Mouse (Mus musculus) retina, embryonic 14.5 days (tissue): ENCODE measurements around the gene Chit1.
A peak's percentile ranks its signal among the peaks of the same experiment; 100 is the strongest.

ENCODE experiments used
- DNase-seq: peaks from one replicate; pipeline ENCODE4 v3.0.0-alpha.2; 2015; ENCODE audit warnings: low spot score

Chit1 gene

DNA sequence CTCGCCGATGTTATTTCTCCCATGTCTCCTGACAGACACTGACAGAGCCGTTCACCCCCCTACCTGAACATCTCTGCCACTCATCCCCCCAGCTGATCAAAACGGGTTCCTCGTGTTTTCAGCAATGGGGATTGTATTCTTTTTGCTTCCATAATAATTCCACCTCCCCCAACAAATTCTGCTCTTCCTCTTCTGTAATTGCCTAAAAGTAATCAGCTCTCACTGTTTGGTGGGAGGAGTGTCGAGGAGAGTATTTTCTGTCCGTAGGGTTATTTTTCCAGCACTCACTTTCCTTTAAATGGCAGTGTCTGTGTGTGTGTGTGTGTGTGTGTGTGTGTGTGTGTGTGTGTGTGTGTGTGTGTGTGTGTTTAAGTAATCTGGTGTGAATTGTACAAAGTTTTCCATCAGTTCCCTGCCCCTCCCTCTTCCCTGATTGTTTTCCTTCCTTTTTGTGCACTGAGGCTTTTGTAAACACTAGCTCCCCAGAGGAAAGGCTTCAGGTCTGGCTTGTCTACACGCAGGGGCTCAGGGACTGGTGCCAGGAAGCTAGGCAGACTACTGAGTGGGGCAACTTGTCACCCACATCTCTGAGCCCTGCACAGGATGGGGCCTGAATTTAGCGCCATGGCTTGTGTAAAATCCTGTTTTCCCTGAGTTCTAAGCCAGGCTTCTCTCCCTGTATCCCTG is 31.4 kb upstream of the Chit1 start:
- no peak for DNase-seq

GRCm38 (mm10) chr1:134080406-134080805 is 30.6 kb upstream of the Chit1 start:
- DNase-seq = no peak

GRCm38 (mm10) chr1:134080881-134081450 is 30.1 kb upstream of the Chit1 start:
- no peak for DNase-seq

GRCm38 (mm10) chr1:134082987-134083516 is 28.0 kb upstream of the Chit1 start:
- no peak for DNase-seq

- no peak for DNase-seq
Measured at GRCm38 (mm10) chr1:134083676-134084075, 27.4 kb upstream of the Chit1 start.

- DNase-seq = no peak
Measured at GRCm38 (mm10) chr1:134084128-134084527, 26.9 kb upstream of the Chit1 start.

GRCm38 (mm10) chr1:134086017-134086416 is 25.0 kb upstream of the Chit1 start:
- no peak for DNase-seq

GRCm38 (mm10) chr1:134086811-134087398 is 24.1 kb upstream of the Chit1 start:
- no peak for DNase-seq

DNA sequence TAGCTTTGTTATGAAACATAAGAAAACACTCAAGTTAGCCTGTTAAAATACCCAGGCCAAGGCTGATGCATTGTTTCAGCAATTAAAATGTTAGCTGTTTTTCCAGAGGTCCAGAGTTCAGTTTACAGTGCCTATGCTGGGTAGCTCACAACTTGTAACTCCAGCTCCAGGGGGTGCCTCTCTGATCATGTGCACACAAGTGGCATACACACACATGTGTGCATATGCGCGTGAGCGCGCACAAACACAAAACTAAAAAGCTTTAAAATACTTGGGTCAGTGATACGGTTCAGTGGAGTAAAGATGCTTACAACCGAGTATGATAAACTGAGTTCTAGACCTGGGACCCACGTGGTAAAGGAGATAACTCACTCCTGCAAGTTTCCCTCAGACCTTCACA is 22.0 kb upstream of the Chit1 start:
- DNase-seq = no peak

DNA sequence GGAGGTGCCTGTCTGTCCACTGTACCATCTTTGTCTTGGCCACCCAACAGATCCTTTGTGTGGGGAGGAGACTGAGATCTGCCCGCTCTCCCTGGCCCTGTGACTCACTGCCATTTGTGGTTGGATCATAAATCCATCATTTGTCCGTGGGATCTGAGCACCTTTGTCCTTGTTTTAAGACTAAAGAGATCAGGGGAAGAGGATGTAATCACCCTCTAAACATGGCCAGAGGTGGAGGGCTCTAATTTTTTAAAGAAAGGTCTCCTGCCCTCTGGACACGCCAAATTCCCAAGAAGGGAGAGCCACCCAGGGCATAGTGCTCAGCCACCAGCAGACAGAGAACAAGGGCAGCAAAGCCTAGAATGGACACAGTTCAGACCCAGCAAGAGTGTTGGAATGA is 19.2 kb upstream of the Chit1 start:
- DNase-seq = no peak

GRCm38 (mm10) chr1:134092368-134092767 is 18.7 kb upstream of the Chit1 start:
- DNase-seq = no peak

GRCm38 (mm10) chr1:134092852-134093770 is 17.9 kb upstream of the Chit1 start:
- DNase-seq = peak; percentile 83

DNA sequence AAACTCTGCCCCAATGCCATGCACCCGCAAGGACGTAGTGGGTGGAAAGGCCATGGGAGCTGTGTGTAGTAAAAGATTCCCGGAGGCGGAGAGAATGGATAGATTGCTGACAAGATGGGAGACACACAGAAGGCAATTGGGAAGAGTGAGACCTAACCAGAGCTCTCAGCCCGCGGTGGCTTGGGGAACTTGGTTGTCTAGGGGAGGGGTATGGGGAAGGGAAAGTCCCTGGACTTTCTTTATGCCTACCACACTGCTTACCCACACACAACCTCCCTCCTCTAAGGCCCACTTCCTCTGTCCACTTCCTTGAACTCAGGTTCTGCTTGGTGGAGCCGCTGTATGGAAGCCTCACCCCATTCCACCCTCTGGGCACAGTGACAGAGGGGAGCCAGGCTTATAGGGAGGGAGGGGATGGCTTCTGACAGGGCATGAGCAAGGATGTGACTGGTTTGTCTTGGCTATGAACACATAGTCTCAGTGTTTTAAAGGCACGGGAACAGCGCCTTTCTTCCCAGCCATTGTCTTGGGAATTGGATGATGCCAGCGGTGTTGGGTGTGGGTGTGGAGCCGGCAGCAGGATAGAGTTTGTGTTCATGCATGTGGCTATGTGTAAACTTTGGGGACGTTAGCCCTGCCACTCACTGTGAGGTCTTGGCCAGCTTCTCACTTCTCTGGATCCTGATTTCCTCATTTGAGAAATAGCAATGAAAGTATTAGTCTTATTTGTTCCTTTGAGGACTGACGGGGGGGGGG is 17.1 kb upstream of the Chit1 start:
- DNase-seq = no peak

- DNase-seq = no peak
Measured at GRCm38 (mm10) chr1:134095033-134095612, 15.9 kb upstream of the Chit1 start.

GRCm38 (mm10) chr1:134095721-134096120 is 15.3 kb upstream of the Chit1 start:
- no peak for DNase-seq

DNA sequence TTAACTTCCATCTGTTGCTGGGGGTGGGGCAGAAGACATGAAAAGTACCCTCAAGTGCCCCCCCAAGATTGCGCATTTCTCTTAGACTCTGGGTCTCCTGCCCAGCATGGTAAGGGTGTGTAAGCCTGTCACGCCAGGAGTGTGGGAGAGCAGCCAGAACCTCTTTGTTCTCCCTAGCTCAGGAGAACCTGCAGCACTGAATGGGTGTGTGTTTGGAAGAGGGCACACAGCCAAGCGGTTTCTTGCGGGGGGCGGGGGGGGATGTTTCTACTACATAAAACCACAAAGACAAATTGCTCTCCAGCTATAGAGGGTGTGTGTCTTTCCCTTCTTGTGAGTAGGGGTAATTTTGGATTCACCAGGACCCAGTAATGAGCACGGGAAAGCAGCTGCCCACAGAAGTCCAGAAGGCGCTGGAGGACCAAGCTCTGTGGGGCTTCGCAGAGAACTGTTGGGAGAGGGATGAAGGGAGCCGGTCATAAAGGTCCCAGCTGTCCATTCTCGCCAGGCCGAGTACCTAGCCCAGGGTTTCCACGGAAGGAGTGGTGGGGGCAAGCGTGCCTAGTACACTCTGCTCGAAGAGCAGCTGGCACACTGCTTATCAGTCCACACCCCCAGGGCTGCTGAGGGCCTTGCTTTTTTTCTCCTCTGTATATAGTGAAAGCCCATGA is 14.6 kb upstream of the Chit1 start:
- DNase-seq = peak; percentile 47

GRCm38 (mm10) chr1:134097080-134097855 is 13.8 kb upstream of the Chit1 start:
- DNase-seq = no peak

DNA sequence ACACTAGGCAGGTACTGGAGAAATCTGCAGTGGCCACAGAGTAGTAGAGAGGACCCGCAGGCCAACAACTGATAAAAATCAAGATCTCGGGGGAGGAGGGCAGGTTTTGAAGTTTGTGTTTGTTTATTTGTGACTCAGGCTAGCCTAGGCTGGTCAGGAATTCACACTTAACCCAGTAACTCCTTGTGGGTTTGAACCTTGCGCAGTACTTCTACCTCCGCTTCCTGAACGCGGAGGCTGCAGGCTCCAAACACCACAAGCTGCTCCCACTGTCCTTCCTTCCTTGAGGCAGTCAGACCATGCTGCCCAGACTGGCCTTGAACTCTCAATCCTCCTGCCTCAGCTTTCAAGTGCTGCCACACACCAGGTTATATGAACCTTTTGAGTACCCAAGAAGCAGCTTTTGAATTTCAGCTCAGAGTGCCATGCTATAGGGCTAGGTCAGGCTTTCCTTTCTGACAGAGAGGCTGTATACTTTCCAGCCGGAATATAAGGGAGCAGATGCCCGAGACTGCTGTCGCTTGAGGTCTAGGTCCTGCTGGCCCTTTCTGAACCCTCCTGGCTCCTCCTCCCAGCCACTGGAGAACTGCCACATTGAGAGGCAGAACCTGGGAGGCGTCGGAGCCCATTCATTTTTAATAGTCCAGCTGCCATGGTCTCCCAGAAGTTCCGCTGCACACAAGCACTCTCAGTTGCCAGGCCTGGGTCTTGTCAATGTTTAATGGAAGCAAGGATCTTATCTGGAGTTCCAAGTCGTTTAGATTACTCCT is 12.9 kb upstream of the Chit1 start:
- DNase-seq = peak; percentile 44
